Mouse (Mus musculus) brain, adult 10 weeks (tissue): Measurements from ENCODE around the gene Mrvi1. TPM values are rescaled to one million over a fixed set of nuclear protein-coding genes. Genes with fewer than 3 reads are reported as not detected.

Source experiments
- polyA plus RNA-seq: library from polyadenylated mRNA; stranded (reverse); fragments of 350-450 nt; fragmentation: Illumina TruSeq; extraction: RNeasy Lipid Tissue Mini Kit (QIAGEN cat#74804); gene quantifications from one replicate; pipeline ENCODE4 v1.2.3, GENCODE M21; 2015; ENCODE audit warnings: low read depth, low replicate concordance

Gene Mrvi1
- 3.6 TPM for polyA plus RNA-seq

DNA sequence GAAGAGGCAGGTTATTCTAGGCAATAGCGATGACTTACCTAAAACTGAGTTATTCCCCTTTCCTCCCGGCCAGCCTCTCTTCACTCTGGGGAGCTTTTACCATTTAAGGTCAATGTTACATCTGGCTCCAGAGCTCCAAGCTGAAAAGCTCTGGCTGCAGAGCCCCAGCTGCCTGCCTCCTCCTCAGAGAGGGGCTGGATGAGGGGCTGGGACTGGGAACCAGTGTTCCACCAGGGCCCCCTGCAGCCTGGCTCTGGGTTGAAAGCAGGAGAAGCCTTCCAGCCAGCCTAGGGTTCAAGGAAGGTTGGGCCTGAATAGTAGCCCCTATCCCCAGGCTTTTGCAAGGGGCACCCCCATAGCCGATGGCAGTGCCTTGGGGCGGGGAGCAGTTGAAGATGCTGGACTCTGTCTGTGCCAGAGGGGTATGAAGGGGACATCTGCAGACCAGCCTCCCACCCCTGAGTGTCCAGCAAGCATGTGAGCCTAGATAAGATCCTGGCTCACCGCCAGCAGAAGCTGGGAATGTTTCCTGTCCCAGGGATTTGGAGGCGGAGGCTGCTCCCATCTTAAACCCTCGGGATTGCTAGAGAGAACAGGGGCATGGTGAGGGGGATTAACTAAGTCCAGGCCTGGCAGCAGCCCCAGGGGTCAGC lies at the start of gene Mrvi1:
Gene Mrvi1 (minus strand): TSS at position 409 of the 653 bp plus-strand sequence.

DNA sequence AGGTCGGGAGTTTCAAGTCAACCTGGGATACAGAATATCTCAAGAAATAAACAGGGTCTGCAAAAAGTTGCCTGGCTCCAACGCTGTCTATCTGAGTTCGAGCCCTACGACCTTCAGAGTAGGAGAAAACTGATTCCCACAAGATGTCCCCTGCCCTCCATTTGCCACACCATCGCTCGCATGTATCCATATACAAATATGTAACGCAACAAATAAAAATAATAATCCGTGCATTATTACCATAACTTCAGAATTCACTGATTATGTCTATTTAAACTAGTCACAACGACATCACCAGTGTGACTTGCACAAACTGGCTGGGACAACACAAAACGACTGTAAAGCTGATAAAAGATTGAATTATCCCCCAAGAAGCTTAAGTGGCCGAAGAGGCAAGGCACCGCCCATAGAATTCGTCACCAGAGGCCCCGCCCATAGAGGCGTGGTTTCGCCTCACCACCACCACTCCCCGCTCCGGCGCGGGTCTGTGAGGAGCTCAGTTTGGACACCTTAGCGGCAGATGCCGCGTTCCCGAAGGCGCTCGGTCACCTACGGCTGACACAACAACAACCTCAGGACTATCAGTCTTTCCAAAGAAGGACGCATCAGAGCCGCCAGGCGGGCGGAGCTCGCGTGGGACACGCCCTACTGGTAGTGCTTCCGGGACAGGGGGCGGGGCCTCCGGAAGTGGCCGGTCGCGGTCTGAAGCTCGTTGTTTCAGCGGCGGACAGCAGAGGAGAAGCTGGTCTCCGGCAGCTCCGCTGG lies 46.2 kb upstream of the Mrvi1 start, which contains the start of gene Ctr9:
Gene Ctr9 (plus strand): TSS at position 671 of the 765 bp plus-strand sequence.

DNA sequence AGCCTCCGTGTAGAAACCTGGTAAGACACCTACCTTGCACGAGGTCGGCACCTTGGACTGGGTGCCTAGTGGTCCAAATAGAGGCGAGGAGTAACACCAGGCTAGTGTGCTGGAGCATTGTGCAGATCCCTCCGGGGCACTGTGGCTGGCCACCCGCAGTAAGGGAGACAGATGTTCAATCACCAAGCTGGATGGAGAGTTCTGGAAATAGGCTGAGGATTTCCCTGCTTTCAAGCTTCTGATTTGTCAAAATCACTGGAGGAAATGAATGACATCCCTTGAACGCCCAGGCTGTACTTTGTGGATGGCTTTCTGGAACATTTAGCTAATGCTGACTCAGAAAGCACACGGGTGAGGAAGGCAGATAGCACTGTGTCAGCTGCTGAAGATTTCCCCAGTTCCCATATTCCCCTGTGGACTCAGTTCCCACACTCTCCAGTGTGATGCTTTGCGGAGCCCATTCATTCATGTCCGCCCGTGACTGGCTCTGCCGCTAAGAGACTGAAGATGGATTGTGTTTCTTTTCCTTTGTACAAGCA lies 119.4 kb downstream of the Mrvi1 start, which contains the start of gene Lyve1:
Gene Lyve1 (minus strand): TSS at position 489 of the 539 bp plus-strand sequence.

DNA sequence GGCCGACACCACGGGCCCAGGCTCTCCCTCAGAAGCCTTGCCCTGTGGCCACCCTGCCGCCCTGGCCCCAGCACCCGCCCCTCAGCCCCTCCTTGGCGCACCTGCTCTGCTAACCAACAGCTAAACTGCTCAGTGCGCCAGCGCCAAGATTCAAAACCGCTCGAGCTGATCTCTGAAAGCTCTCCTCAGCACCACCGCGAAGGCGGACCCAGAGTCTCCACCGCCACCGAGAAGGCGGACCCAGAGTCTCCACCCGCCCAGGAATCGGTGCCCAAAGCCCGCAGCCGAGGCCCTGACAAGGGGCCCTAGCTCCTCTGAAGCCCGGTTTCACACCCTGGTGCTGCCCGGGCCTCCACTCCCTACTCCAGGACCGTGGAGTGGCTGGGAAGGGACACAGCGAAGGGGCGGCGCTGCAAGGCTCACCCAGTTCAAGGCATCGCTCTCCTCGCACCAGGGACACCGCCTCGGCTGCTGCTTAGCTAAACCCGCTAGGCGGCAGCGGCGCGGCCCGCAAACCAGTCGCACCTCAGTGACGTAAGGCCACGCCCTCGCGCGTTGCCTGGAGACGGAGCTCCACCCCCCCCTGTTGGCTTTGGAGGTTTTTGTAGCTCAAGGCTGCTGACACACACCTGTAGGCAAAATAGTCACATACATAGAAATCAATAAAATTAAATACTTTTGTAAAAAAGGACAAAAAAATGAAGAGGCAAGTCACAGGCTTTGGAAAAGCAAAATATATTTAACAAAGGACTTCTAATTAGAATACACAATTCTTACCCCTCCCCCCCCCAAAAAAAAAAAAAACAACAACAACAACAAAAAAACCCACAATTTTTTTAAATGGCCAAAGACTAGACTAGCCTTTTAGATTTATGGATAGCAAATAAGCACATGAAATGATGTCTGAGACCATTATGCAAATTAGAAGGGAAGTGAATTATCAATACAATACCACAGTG lies 138.1 kb downstream of the Mrvi1 start, which contains the start of gene Rnf141:
Gene Rnf141 (minus strand): TSS at position 542 of the 959 bp plus-strand sequence.

Other genes starting within 250 kb of the Mrvi1 start
- 17.5 TPM for gene Ampd3, start 214.3 kb downstream of the Mrvi1 start, polyA plus RNA-seq
- 72.3 TPM for gene Rnf141, start 138.0 kb downstream of the Mrvi1 start, polyA plus RNA-seq
- gene Lyve1, start 119.2 kb downstream of the Mrvi1 start, polyA plus RNA-seq, result 0.54 TPM
- gene Ctr9, start 46.5 kb upstream of the Mrvi1 start, polyA plus RNA-seq, result 31.2 TPM
- 455 TPM for gene Eif4g2, start 100.6 kb upstream of the Mrvi1 start, polyA plus RNA-seq